Mouse (Mus musculus): ENCODE measurements at regions not wholly inside any gene's neighbourhood (a gene's known extent, or its start where the extent isn't known, plus 50 kb on each side); places are given as distances from the start of the nearest gene placed in this dataset.

DNA sequence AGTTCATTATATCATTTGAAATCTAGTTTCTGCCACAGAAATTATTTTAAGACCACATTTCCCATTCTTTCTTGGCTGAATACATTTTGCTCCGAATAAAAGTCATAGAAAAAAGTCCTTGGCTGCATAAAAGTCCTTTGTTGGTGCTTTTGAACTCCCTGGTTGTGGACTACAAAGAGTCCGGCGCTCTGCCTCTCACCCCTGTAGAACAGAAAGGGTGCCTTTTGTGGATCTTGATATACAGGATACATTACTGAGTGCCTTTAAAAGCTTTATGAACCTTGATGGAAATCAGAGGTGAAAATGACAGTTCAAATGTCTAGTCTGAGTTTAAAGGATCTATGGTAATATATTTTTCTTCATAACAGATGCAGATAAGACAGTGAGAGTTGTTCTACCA, 355.5 kb downstream of the Anxa1 start:
- DNase-seq, result no peak

DNA sequence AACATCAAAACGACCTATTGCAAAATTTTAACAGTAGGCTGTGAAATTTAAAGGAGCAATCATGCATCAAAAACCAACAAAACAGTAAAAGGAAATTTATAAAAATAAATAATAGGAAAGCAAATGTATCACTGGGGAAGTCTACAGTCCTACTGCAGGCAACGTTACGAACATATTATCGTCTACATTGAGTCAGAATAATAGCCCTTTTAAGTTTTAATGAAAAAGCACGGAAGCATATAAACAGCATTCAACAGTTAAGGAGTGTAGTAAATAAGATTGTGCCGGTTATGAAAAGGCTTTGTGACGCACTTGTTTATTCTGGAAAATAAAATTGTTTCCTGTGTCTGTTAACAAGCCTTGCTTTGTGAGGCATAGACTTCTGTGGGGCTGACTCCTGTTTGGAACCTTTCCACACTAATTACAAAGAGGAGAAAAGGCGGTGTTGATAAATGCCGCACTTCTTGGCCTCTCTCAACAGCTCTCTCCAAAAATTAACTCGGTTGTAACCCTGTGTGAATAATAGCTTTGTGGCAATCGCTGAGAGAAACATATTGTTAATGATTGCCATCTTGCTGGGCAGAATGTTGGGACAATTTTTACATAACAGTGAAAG, 363.0 kb downstream of the Anxa1 start:
- DNase-seq, result no peak

DNA sequence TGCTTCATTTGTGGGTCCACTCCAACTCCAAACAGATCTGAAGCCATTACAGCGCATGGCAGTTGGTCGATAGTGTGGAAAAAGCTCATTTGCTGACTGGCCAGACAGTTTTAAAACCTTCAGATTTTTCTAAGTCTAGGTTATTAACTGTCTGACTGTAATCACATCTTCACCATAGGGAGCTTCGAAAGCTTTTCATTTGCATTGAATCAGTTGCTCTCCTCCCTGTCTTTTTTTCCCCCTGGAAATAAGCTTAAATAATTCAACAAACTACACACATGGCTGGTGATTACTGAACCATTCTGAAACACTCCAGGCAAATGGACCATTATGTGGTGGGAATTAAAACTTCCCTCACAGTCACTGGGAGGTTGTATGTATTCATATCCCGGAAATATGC, 376.6 kb downstream of the Anxa1 start:
- no peak for DNase-seq

DNA sequence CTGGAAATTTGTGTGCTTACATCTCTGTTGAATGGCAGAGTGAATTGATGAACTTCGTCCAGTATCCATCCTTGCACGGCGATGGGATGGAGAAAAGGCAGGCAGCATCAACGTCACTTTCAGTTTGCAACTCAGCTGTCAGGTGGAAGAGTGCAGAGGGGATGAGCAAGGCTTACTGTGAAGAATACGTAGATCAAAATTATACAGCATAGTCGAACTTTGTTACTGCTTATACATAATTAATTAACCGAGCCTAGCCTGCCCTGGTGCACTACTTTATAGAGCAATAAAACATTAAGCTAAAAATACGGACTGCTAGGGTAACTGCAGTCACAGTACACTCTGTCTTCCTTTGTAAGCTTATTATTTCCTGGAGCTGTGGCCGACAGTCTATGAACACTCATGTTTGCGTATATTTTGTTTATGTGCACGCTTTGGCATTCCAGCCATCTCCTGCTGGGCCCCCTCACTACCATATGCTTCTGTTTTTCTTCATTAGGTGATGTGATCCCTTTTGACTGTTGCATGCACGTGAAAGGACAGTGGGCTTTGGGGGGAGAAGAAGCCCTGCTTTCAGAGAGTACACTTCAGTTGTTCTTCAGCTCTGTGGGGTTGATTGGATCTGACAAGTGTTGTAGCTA, 380.8 kb downstream of the Anxa1 start:
- no peak for DNase-seq

DNA sequence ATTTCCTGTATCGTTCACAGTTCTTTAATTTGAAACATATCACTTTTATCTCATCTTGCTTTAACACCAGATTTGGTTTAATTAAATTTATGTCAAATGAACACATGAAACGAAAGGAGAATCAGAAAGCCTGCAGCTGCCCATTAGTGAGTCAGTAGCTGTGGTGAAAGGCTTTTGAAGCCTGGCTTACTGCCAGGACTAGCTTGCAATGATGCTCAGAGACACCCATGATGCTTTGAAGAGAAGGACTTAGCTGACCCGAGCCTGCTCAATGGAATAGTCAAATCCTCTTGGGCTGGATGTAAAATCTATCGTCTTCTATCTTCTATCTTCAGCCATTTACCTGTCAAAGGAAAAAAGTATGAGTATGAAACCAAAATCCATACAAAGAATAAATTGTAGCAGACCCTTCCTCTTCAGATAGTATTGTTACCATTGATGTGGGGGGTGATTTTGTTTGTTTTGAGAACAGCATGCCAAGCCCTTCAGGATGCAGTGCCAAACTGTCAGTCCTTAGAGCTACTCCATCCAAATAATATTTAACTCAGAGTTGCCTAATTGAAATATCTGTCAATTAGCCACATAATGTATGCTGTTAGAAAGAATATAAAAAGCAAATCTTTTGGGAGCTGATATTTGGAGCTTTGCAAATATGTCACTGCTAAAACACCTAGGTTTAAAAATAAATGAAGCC, 384.7 kb downstream of the Anxa1 start:
- DNase-seq, result no peak

DNA sequence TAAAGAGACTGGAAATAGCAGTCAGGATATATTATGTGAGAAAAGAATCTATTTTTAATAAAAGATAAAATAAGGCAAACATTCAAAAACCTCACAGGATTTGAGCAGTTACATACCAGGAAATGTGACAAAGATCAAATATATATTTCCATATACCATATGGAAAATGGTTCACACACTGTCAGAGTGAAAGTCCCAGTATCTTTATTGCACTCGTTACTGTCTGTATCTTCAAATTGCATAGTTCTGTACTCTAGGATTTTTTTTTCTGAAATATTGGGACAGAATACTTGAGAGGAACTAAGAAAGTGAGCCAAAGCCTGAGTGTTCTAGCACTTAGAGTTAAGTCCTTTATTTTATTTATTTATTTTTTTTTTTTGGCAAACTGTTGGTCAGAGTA, 403.5 kb downstream of the Anxa1 start:
- no peak for DNase-seq

DNA sequence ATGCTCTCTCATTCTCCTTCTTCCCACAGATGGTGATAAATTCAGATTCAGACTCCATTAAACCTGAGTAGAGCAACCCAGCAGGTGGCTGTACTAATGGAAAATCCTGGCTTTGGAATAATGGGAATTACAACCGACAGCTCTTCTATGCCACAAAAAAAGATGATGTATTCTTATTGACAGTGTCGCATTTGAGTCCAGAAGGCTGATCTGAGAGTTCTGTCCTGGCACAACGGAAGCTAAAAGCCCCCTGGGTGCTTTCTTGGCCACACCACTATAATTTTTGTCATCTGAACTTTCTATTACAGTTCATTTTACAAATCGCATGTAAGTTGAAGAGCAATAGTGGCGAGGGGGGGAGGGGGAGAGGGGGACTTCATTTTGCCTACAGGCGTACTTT, 411.9 kb downstream of the Anxa1 start:
- no peak for DNase-seq

DNA sequence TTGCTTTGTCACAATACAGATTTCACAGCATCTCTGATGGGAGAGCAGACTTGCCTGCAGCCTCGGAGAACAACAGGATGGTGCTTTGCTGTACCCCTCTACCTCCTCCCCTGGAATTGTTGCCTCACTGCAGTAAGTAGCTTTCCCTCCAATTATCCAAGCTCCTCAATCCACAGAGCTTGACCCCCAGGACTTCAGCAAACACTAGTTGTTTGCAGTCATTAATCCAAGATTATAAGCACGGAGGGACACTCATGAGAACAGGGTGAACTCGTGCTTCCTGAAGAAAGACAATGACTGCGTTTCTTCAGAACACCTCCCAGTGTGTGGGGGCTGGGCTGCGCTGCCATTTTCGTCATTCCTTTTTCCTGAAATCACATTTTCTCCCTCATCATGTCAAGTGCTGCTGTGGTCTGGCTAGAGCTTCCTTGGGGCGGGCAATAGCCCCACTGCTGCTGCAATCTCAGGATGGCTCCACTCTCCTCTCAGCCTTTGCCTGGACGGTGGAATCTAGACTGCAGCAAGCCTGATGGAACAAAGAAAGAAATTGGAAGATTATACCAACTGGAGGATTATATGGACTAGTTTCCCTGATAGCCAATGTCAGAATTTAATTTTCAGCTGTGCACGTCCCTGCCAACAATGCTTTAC, 413.0 kb downstream of the Anxa1 start:
- no peak for DNase-seq

DNA sequence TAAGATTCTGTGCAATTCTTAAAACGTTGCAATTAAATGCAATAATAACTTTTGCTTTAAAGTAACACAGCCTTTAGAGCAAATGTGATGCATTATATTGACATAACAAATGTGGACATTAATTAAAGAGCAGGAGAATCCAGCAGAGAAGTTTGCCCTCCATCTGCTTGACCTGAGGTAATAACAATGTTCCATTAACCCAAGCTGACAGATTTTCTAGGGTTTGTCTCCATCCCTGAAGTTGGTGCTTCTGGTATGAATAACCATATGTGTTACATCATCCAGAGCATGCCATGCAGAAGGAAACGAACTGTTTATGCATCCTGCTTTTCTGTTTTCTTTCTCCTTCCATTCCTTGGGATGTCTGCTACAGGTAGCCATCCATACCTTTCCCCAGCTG, 414.0 kb downstream of the Anxa1 start:
- no peak for DNase-seq

DNA sequence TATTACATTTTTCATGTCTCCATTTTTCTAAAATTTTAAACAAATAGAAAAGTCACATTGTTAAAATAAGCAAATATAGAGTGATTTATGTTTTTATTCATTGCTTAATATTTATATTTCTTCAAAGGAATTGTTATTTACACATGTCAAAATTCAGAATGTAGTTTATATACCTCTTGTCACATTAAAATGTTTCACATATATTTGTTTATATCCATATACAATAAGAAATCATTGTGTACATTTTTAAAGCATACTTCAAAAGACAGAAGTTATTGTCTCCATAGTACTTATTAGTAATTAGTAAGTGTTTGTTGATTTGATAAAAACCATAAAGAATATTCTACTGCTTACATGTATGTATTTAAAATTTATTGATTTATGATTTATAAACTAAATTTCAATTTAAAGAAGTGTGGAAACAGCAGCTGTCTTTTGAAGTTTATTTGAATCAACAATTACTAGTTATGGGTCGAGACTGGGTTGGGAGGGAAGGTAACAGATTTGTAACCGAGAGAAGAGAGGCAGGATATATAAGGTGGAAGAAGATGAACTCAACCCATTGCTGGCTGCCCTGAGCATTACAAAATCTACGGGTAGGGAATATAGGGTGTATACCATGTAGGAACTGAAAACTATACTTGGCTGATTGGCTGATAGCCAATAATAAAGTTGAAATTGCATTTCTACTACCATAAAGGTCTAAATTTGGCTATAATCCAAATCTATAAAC, 420.8 kb downstream of the Anxa1 start:
- no peak for DNase-seq

DNA sequence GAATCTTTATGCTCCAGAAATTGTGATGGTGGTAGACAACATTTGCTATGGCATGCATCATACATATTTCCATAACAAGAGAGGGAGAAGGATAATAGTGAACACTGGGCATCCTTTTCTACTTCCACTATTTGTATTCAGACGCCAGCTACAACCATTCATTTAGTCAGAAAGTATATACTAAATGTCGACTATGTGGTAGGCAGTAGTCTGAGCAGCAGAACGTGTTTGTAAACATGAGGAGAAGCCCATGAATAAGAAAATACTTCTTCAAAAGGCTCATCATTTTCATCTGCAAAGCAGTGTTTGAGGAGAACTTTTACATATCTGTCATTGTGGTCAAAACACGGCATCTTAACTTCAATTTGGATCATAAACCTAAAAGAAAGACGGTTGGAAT, 421.4 kb downstream of the Anxa1 start:
- DNase-seq, result no peak

DNA sequence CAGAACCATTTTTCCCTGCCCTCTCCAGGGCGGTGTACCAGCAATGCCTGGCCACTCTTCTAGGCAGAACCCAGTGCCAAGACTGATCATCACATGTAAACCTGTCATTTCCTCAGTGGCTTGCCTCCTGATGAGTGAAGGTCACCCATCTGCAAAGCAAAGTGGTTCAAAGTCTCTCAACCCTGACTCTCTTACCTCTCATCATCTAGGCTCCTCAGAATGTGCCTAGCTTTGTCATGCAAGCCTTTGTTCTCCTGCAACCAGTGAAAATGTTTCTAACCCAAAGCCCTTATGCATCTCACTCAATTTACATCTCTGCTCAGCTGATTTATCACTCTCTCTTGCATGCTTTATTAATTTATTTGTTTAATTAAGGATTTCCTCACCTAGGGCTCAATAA, 445.5 kb downstream of the Anxa1 start:
- no peak for DNase-seq

DNA sequence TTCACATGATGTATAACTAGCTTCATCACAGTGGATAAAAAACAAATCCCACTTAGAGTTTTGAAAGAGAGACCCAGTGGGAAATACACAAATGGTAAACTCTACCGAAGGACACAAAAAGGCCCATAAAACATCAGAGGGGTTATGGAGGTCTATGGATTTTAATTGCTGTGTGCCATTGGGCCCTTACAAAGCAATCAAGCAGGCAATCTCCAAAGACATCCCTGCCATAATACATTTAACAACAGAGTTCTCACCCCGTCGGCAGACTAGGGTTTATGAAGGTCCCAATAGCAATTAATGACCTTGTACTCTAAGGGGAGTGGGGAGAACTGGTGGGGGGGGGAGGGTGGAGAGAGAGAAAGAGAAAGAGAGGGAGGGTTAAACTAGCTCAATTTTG, 448.0 kb downstream of the Anxa1 start:
- DNase-seq, result no peak

DNA sequence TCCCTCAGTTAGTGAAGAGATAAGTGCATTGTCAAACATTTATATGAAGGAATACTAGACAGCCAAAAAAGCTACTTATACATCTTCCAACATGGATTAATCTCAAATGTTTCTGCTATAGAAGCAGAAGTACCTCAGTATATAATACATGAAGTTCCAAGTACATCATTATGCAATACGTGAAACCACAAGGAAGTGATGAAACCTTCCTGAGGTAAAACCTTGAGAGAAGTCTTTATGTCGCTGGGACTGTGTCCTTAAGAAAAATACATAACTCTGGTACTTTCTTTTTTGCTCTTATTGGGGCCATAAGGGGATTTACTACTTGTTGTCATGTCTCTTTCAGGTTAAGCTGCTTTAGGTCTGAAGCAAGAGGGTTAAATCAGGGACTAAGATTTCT, 469.6 kb downstream of the Anxa1 start:
- DNase-seq, result no peak

DNA sequence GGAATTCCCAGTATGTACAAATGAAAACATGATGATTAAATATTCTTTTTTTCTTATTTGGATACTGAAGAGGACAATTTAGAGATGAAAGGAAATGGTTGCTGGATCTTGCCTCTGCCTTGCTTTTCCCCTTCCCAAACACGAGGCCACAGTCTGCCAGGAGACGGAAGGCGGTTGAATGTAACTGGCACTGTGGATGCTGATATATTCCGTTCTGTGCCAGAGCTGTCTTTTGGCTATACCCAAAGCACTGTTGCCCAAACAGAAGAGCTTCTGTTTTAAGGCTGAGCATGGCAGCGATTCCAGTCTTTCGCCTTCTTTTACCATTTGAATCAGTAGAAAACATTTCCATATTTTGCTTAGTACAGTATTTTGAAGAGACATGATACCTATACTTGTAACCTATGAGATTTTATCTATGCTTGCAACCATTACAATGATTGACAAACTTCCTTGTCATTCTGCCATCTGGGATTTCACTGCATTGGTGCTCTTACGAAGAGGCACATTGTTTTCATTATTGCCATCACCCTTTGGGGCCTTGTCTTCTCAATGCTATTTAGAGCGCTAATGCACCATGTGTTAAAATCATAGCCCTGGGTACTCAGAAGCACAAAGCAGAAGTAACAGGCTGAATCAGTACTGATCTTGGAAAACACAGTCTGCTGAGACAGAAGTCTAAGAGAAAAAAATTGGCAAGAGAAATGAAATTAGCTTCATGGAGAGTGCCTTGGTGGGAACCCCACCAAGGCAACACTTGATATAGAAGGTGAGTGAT, 504.6 kb downstream of the Anxa1 start:
- no peak for DNase-seq

DNA sequence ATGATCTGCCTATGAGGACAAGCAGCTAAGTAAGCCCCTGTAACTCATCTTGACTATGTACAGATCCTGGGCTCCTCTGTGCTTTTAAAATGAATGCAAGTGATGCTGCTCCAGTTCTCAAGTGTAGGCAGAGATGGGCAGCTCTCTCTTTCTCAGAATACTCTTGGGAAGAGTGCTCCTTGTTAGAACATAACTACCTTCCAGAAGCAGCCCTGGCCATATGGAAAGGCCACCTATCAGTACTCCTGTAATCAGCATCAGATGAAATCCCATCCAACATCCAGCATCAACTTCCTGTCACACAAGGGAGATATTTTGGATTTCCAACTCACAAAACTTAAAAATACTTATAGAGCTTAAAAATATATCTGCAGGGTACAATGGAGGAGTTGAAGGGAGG, 509.8 kb downstream of the Anxa1 start:
- no peak for DNase-seq

DNA sequence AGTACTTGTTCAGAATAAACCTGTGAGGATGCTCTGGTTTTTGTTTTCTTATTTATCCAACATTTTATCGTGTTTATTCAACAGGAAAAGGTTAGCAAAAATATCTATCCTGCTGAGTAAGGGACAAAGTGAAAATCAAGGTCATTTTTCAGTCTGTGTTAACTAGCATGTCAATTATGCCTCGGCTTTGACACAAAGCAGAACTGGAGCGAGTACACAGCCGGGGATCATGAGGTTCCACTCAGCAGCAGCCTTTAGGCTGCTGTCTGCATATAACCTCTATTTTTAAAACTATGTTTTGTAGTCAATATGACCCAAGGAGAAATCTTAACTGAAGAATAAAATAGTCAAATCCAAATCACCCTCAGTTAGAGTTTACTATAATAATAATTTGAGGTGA, 542.6 kb downstream of the Anxa1 start:
- DNase-seq, result no peak

DNA sequence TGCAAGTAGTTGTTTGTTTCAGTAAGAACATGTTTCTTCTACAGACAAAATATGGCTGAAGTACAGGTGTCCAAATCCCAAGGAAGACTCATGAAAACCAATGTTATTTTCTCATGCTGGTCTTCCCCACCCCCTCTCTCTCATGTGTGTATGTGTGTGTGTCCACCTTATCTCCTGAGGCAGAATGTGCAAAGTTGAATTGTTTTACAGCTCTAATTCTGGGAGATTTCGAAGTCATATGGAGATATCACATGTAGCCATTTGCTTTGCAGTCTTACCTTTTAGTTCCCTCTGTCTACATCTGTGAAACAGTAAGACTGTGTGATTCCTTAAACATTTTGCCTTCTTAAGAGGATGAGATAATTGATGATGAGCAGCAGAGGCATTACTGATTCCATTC, 582.8 kb downstream of the Anxa1 start:
- DNase-seq, result no peak

DNA sequence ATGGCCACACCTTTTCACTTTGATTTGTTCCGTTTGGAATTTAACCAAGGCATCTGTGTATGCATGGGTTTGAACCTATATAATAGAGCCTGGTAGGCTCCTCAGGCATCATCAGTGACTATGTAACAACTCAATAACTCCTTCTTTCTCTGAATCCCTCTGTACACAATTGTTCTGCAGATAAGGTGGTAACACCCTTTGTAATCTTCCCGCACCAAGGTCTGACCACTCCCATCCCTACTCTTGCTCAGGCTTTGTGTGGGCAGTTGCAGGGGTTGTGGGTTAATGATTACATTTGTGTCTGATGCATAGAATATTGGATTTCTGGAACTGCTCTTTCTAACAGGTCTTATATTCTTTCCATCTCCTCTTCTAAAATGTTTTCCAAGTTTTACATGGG, 596.9 kb downstream of the Anxa1 start:
- DNase-seq, result no peak

DNA sequence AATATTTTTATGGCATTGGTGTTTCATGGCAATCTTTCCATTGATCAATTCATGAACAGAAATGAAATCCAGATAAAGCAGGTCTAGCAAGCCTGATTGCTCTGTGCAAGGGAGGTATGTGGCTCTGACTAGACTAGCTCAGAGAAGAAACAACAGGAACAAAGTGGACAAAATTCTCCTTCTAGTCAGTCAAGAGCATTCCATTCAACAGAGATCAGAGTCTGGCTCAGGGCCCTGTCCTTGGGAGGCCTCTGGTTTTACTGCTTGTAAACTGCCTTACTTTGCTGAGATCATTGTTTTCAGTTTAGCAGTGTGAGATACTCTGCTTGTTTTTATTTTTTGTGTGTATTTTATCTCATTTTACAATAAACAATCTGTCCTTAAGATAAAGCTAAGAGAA, 607.2 kb downstream of the Anxa1 start:
- DNase-seq, result peak; percentile 40 to 48

DNA sequence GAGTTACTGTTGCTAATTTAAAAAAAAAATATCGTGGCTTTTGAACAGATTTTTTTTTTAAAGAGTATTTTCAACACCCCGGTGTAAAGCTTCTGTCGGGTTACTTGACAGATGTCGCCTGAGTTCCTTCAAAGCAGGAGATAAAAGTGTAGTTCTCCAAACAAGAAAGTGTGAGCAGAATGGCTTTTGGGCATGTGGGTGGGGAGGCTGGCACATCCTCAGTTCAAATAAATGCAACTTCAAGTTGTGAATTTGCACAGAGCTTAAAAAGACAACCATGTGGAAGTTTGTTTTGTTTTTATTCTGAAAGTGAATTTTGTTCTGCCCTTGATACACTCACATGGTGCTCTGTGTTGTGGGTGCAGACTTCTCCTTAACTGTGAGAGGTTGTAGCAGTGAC, 612.9 kb downstream of the Anxa1 start:
- DNase-seq, result no peak

DNA sequence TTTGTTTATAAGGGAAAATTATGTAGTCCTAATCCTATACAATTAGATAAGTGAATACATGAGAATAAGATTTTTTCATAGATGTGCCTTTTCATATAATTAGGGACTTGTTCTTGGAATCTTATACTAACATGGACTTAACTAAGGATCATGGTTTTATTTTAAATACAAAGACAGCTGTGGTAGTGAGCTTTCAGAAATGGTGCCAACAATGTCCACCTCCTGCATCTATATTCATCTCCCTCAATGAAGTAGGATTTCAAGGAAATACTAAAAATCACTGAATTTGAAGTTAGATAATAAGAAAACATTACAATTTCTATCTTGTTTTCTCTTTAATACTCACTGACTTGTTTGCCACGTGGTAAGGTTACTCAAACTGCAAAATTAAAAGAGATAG, 619.8 kb downstream of the Anxa1 start:
- no peak for DNase-seq

Data from lung, adult 18-20 months (tissue).